Mouse (Mus musculus): Measurements from ENCODE around the gene Mmp27.

The Mmp27 gene

DNA sequence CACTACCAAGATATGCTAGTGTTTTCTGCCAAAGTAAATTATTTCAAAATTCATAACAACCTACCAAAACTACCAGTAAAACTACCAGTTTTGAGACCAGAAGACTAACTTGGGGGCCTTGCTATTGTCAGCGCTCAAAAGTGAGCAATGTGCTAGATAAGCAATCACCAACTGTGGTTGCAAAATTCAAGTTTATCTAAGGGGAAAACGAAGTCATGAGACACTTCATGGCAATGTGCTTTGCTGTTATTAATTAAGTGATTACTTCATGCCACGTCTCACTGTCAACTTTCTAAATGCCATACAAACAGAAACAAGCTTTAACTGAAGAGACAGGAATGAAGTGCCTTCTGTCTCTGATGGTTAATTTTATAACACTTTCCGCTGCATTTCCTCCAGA lies at the start of gene Mmp27:
Gene Mmp27 (plus strand): TSS at position 235 of the 400 bp plus-strand sequence.
- DNase-seq (ENCODE audit: low read depth): peak; percentile 36

GRCm38 (mm10) chr9:7526255-7526940 lies 44.8 kb upstream of the Mmp27 start:
- no peak for DNase-seq (ENCODE audit: low read depth)

DNA sequence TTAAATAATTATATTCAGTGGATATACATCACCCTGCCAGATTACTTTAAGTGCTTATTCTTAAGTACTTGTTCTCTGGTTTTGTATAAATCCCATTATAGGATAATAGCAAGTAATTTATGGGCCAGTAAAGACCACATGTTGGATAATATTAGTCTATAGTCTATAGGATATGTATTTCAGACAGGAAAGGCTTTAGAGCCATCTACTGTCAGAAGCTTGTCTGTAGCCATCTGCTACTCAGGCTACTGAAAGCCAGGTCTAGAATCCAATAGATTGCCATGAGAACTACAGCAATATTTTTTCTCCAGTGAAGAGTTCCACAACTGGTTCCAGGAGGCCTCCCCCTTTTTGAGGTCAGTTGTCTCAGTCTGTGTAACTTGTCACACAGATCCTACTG lies 28.4 kb upstream of the Mmp27 start:
- no peak for DNase-seq (ENCODE audit: low read depth)

- DNase-seq (ENCODE audit: low read depth): no peak
Measured at GRCm38 (mm10) chr9:7544923-7545457, 26.2 kb upstream of the Mmp27 start.

- no peak for DNase-seq (ENCODE audit: low read depth)
Measured at GRCm38 (mm10) chr9:7545471-7545870, 25.7 kb upstream of the Mmp27 start.

DNA sequence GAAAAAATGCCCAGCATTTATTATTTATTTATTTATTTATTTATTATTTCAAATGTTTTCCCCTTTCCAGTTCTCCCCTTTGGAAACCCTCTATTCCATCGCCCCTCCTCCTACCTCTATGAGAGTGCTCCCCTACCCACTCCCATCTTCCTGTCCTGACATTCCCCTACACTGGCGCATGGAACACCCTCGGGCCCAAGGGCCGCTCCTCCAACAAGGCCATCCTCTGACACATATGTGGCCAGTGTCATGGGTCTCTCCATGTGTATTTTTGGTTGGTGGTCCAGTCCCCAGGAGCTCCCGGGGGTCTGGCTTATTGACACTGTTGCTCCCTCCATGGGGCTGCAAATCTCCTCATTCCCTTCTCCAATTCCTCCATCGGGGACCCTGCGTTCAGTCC lies 25.3 kb upstream of the Mmp27 start:
- no peak for DNase-seq (ENCODE audit: low read depth)

GRCm38 (mm10) chr9:7551943-7552342 lies 19.3 kb upstream of the Mmp27 start:
- no peak for DNase-seq (ENCODE audit: low read depth)

DNA sequence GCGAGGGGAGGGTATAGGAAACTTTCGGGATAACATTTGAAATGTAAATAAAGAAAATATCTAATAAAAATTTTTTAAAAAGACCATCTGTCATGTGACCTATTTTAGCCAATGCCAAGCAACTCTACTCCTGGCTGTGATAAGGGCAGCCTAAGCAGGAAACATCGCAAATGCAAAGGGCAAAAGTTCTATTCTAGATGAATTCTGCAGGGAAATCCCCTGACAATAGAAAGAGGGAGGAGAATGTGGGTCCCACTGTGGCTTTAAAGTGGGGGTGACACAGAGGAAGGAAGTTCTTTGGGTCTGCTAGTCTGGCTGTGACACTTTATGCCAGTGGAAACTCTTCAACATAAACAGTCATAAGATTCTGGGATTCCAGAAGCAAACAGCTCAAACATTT lies 17.7 kb upstream of the Mmp27 start:
- no peak for DNase-seq (ENCODE audit: low read depth)

- peak; percentile 50 for DNase-seq (ENCODE audit: low read depth)
Measured at GRCm38 (mm10) chr9:7554382-7554781, 16.8 kb upstream of the Mmp27 start.

- peak; percentile 59 for DNase-seq (ENCODE audit: low read depth)
Measured at GRCm38 (mm10) chr9:7558221-7559017, 12.8 kb upstream of the Mmp27 start, which contains the start of gene Mmp8. Mmp8 (plus strand) TSS chr9:7558456.

GRCm38 (mm10) chr9:7560026-7560425 lies 11.2 kb upstream of the Mmp27 start:
- DNase-seq (ENCODE audit: low read depth): no peak

- peak; percentile 77 for DNase-seq (ENCODE audit: low read depth)
Measured at GRCm38 (mm10) chr9:7567376-7567775, 3.8 kb upstream of the Mmp27 start.

DNA sequence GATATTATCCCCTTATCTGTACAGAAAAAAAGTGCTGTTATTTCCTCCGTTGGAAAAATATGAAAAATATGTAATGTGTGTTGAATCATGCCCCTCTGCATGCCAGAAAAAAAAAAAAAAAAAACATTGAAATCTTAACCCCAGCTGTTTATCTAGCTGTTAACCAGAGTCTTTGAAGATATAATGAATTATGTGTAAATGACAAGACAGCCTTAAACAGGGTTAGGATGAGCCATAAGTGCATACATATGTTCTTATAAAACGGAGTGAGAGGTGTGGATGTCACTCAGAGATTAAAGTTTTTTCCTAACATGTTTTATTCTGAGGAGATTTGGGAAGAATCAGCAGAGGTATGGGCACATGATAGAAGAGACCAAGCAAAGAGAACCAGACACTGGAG lies 3.3 kb upstream of the Mmp27 start:
- DNase-seq (ENCODE audit: low read depth): no peak

DNA sequence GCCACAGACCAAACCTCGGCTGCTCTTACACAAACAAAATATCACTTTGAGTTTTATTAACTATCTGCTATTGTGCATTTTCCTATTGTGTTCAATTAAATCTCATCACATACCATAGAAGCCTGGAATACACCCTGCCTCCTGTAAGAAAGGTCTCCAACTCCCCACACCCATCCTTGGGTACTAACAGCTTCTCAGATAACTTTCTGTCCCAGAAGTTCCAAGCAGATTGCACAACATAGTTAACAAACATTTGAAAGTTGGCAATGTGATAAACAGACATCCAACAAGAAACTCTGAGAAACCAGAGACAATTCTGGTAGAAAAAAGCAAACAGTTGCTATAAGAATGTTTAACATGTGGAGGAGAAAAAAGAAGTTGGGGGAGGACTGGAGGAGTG lies 711 bp upstream of the Mmp27 start:
- DNase-seq (ENCODE audit: low read depth): no peak

GRCm38 (mm10) chr9:7572188-7572587 lies 992 bp downstream of the Mmp27 start:
- DNase-seq (ENCODE audit: low read depth): peak; percentile 27

GRCm38 (mm10) chr9:7572663-7573308 lies 1.6 kb downstream of the Mmp27 start:
- peak; percentile 69 for DNase-seq (ENCODE audit: low read depth)

DNA sequence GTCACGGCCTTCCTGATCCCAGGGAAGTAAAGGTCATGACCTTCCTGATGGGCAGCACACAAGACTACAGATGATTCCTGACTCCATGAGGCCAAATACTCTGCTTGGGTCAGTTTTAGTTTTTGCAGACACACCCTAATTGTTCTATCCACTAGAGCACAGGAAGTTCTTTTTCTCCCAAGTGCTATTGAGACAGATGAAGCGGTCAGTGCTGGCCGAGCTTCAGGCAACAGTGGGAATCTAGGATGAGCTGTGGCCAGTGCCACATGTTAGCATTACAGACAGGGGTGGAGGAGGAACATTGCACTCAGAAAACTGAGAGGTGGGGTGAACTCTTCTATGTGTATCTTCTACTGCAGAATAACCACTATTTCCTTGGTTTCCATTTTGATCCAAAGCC lies 4.3 kb downstream of the Mmp27 start:
- DNase-seq (ENCODE audit: low read depth): no peak

DNA sequence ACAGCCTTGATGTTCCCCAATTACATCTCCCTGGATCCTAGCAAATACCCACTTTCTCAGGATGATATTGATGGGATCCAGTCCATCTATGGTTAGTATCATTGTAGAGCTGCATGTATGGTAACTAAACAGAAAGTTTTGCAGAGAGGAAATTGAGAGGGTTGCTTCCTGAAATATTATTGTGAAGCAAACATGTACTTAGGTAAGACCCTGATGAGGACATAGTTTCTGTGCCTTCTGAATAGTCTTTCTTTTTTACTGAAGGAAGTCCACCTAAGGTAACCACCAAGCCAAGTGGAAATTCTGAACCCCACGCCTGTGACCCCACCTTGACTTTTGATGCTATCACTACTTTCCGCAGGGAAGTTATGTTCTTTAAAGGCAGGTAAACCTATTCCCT lies 6.2 kb downstream of the Mmp27 start:
- peak; percentile 23 for DNase-seq (ENCODE audit: low read depth)

GRCm38 (mm10) chr9:7590063-7590462 lies 18.9 kb downstream of the Mmp27 start:
- no peak for DNase-seq (ENCODE audit: low read depth)

GRCm38 (mm10) chr9:7593272-7593812 lies 22.1 kb downstream of the Mmp27 start:
- peak; percentile 57 for DNase-seq (ENCODE audit: low read depth)

GRCm38 (mm10) chr9:7594816-7595540 lies 23.8 kb downstream of the Mmp27 start:
- peak; percentile 91 for DNase-seq (ENCODE audit: low read depth)

Data from 416B (cell line).